Mouse (Mus musculus) splenic B cell, adult 2 months (primary cell): ENCODE results near the gene Pcdh8.

Experiments used
- DNase-seq: peaks from one replicate; pipeline ENCODE4 v3.0.0-alpha.2; 2011; ENCODE audit warnings: low read depth, low spot score
- H3K27me3 ChIP-seq: 2 replicates; pipeline ENCODE4 v1.6.1; 2012; ENCODE audit warnings: mild to moderate bottlenecking, low read length, moderate library complexity, mixed read lengths; ENCODE audit not compliant: control insufficient read depth, poor library complexity, insufficient read depth, severe bottlenecking
- H3K36me3 ChIP-seq: 2 replicates; pipeline ENCODE4 v1.6.1; 2012; ENCODE audit warnings: mild to moderate bottlenecking, low read length, moderate library complexity, mixed read lengths; ENCODE audit not compliant: control insufficient read depth, poor library complexity, insufficient read depth, severe bottlenecking

Gene Pcdh8

DNA sequence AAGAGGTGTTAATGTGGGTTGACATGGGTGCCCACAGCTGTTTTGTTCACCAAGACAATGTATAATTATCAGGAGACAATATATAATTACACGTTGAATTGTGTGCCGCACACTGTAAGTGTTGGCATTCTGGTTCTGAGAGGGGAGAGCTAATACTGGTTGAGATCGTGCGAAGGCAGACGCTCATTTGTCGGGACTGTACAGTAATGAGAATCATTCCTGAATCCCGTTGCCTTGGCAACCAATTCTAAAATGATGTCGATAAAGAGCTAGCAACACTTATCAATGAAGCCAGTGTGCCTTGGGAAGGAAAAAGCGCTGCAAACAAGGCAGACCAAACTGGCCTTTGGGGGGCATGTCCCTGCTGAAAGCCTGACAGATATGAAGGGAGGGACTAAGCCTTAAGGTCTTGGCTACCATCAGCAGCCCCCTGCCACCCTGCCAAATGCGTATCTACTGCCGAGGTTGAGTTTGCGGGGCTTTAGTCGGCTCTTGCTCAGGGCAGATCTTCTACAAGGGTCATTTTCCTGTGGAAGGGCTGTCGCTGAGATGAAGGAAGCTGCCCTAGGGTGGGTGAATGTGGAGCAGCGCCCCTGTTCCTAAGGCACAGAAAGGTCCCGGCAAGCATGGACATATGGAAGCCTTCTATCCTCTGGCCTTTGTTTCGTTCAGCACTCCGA, 47.0 kb downstream of the Pcdh8 start:
- Histone ChIP-seq H3K27me3 (no peaks in the 10 kb centered on the region), H3K36me3 (no peaks in the 10 kb centered on the region)
- DNase-seq = no peak

DNA sequence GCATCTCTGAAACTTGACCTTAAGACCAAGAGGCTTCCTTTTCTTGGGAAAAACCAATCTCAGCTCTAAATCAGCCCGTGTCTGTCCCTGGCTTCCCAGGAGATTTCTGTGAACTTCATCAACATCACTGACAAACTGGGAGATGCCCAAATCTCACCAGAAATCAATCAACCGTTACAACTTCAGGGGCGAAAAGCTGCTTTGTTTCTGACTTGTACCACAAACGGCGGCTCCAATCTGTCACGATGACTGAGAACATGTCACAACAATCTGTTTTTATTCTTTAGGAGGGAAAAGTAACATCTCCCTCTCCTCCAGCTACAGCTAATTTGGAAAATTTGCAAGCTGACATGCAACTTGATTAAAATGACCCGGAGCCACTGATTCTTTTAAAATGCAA, 48.9 kb downstream of the Pcdh8 start:
- no peaks in the 10 kb centered on the region for H3K27me3 ChIP-seq
- H3K36me3 ChIP-seq = no peaks in the 10 kb centered on the region
- no peak for DNase-seq
